Mouse (Mus musculus) spleen, adult 2 months (tissue): ENCODE data around the gene Bola2.

Source experiments
- CTCF ChIP-seq: fragments of 200-500 bp; IDR thresholded peaks from 2 replicates; pipeline ENCODE4 v1.5.1; 2011; ENCODE audit warnings: mild to moderate bottlenecking, inconsistent platforms; ENCODE audit not compliant: insufficient read depth, insufficient read length, insufficient replicate concordance; ENCODE audit errors: extremely low read depth
- POLR2A ChIP-seq: fragments of 200-500 bp; IDR thresholded peaks from 2 replicates; pipeline ENCODE4 v1.6.1; 2011; ENCODE audit warnings: low read depth, low read length, inconsistent platforms

- TF ChIP-seq CTCF (no peak), POLR2A (no peak)
Observed at GRCm38 (mm10) chr7:126663646-126664045, 31.6 kb upstream of the Bola2 start.
